Mouse (Mus musculus) liver, embryonic 11.5 days (tissue): ENCODE results near the gene Pcnt. TPM values are rescaled to one million over a fixed set of nuclear protein-coding genes. Genes with fewer than 3 reads are reported as not detected.

Experiments
- ATAC-seq: fragments of 200-750 bp; cut with Nextera tagmentation; replicated peaks from 2 replicates; pipeline ENCODE4 v1.8.0; 2017; ENCODE audit warnings: moderate number of reproducible peaks, mild to moderate bottlenecking, moderate TSS enrichment, moderate library complexity; ENCODE audit not compliant: low FRiP score
- DNase-seq: peaks from one replicate; pipeline ENCODE4 v3.0.0-alpha.2; 2017; ENCODE audit warnings: low spot score
- H3K27ac ChIP-seq: fragments of 300-500 bp; sonication (generic); 2 replicates; pipeline ENCODE4 v1.5.1; 2014; ENCODE audit warnings: mild to moderate bottlenecking, low read depth, low read length, control low read depth
- H3K27me3 ChIP-seq: fragments of 300-500 bp; sonication (generic); replicated peaks from 2 replicates; pipeline ENCODE4 v1.6.1; 2014; ENCODE audit warnings: low read length, mixed read lengths; ENCODE audit not compliant: control insufficient read depth, insufficient read depth
- H3K36me3 ChIP-seq: fragments of 300-500 bp; sonication (generic); 2 replicates; pipeline ENCODE4 v1.6.1; 2014; ENCODE audit warnings: mild to moderate bottlenecking, low read length, moderate library complexity, mixed read lengths; ENCODE audit not compliant: control insufficient read depth, insufficient read depth
- H3K4me1 ChIP-seq: fragments of 300-500 bp; sonication (generic); replicated peaks from 2 replicates; pipeline ENCODE4 v1.6.1; 2014; ENCODE audit warnings: low read length, mixed read lengths; ENCODE audit not compliant: control insufficient read depth, insufficient read depth
- H3K4me2 ChIP-seq: fragments of 300-500 bp; sonication (generic); 2 replicates; pipeline ENCODE4 v1.6.1; 2014; ENCODE audit warnings: mild to moderate bottlenecking, control low read depth, moderate library complexity
- H3K4me3 ChIP-seq: fragments of 300-500 bp; sonication (generic); 2 replicates; pipeline ENCODE4 v1.5.1; 2014; ENCODE audit warnings: low read depth, low read length, control low read depth
- H3K9ac ChIP-seq: fragments of 300-500 bp; sonication (generic); 2 replicates; pipeline ENCODE4 v1.6.1; 2014; ENCODE audit warnings: low read depth, low read length, control low read depth
- H3K9me3 ChIP-seq: fragments of 300-500 bp; sonication (generic); 2 replicates; pipeline ENCODE4 v1.6.1; 2016; ENCODE audit warnings: low read length, inconsistent platforms, mixed read lengths; ENCODE audit not compliant: control insufficient read depth
- WGBS: fragments of 180-500 bp; shearing (Covaris S2); extraction: QIAGEN DNeasy Blood & Tissue Kit; methylation state at CpG from one replicate; pipeline ENCODE4 v1.1.7; 2014; 5-methylcytosine and 5-hydroxymethylcytosine counted together
- polyA plus RNA-seq: library from polyadenylated mRNA; unstranded; fragments of >200 nt; fragmentation: Nextera tagmentation; extraction: Ambion mirVana; gene quantifications from 2 replicates; pipeline ENCODE4 v1.2.1, GENCODE M21; 2014

The Pcnt gene
- 17.9 and 27.6 TPM in 2 replicates for polyA plus RNA-seq

DNA sequence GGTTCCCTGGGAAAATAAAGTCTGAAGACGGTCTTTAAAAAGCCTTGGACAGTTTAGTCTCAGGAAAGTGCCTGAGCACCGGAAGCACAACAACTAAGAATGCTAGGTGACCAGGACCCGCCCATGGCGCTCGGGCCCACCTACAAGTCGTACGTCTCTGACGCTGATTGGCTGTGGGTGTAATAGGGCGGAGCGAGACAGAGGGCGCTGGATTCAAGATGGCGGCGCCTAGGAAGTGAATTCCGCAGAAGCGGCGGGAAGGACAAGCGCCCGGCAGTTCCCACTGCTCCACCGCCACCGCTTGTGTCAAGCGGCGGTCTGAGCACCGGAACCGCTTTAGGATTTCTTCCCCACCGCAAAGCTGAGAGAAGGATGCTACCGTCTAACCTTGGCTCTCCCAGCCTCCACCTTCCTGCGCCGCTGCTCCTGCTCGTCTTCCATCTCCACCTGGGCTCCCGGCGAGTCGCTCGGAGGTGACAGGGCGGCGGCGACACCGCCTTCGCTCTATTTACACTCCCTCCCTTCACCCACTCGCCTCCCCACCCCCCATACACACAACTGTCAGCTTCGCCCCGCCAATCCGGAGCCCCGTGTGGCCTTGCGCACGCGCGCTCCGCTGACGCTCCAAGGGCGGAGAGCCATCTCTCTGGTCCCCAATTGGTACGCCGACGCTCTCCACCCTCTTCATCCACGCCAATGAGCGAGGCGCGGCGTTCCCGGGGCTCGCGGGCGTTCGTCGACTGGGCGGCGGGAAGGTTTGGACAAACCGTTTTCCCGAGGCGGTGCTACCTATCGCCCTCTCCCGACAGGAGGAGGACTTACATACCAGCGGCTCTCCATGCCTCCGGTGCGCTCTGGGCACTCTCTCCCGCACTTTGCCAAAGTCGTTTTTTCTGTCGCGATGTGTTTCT lies at the start of gene Pcnt:
Pcnt (minus strand) TSS at position 609 of the 911 bp plus-strand sequence.
- under 1% methylated on average over 78 of the region's 78 CpGs for whole genome bisulfite sequencing
- peaks cover 32% of the 10 kb centered on the region for H3K4me1 ChIP-seq

DNA sequence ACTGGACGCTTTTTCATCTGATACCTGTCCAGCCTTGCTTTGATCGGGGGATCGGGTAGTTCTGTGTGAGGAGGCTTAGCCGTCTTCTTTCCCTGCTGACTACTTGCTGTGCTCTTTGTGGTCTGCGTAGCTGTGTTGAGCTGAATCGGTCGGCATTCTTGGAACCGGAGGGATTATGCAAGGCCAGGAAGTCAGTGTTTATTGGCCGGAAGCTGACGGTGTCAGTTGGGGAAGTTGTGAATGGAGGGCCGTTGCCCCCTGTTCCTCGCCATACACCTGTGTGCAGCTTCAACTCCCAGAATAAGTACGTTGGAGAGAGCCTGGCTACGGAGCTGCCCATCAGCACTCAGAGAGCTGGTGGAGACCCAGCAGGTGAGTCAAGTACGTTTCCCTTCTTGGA lies 46.6 kb upstream of the Pcnt start:
- 80% methylated on average over 15 of the region's 15 CpGs for WGBS
- no peak for DNase-seq
- H3K36me3 ChIP-seq, result peaks cover 57% of the 10 kb centered on the region
- no peaks in the 10 kb centered on the region for H3K27me3 ChIP-seq
- H3K4me3 ChIP-seq, result no peak overlapping the region
- H3K9me3 ChIP-seq, result no peaks in the 10 kb centered on the region
- H3K27ac ChIP-seq, result no peak overlapping the region; the same call in 1 of the 2 replicates
- peaks cover 14% of the 10 kb centered on the region for H3K4me1 ChIP-seq
- H3K9ac ChIP-seq, result no peak overlapping the region
- H3K4me2 ChIP-seq, result no peak overlapping the region
- ATAC-seq, result no peak

More for the DNA sequence above, at the start of gene Pcnt:
- peaks cover 12% of the 10 kb centered on the region for H3K36me3 ChIP-seq
- DNase-seq, result peak; percentile 92
- H3K27me3 ChIP-seq, result no peaks in the 10 kb centered on the region
- peak within 1 kb of the TSS; percentile 88 for H3K4me2 ChIP-seq
- peak within 1 kb of the TSS; percentile 95 for H3K9ac ChIP-seq
- H3K9me3 ChIP-seq, result no peaks in the 10 kb centered on the region
- ATAC-seq, result peak; percentile 97
- H3K4me3 ChIP-seq, result peak within 1 kb of the TSS; percentile 92
- peak within 1 kb of the TSS; percentile 99 for H3K27ac ChIP-seq

DNA sequence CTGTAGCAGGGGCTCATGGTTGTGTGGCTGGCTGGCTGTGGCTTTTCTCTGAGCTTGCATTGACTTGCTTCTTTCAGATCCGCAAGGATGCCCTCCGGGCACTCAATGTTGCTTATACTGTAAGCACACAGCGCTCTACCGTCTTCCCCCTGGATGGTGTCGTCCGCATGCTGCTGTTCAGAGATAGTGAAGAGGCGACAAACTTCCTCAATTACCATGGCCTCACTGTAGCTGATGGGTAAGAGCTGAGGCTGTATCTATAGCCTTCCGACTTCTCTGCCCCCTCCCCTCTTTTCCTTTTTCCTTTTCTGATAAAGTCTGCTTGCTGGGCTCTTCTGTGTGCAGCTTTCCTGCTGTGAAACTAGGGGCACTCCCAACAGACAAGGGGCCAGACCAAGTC lies 45.7 kb upstream of the Pcnt start:
- DNase-seq (no peak), ATAC-seq (peak; percentile 91)
- Histone ChIP-seq H3K27ac (peak overlapping the region; percentile 65), H3K4me3 (no peak overlapping the region), H3K9me3 (no peaks in the 10 kb centered on the region), H3K4me1 (peaks cover 14% of the 10 kb centered on the region), H3K9ac (no peak overlapping the region; the same call in 1 of the 2 replicates), H3K27me3 (no peaks in the 10 kb centered on the region), H3K4me2 (peak overlapping the region; percentile 38; the same call in 1 of the 2 replicates), H3K36me3 (peaks cover 51% of the 10 kb centered on the region)
- 37% methylated on average over 8 of the region's 8 CpGs for WGBS

DNA sequence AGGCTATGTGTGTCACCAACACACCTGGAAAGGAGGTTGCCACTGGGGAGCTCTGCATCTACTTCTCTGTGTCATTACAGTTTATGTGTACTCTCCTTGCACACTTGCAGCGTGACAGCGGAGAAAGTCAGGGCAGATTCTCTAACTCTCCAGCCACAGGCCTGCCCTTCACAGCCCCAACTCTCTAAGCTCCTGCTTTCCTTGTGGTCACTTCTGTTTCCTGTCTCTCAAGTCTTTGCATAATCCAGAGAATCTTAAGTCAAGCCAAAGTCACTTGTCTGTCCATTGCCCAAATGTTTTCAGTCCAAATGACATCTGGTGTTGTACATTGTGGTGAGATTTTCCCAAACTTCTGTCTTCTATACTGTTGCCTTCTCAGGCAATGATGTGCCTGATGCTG lies 43.7 kb upstream of the Pcnt start:
- ATAC-seq, result no peak
- 73% methylated on average over 2 of the region's 2 CpGs for WGBS
- peaks cover 58% of the 10 kb centered on the region for H3K36me3 ChIP-seq
- H3K4me3 ChIP-seq, result no peak overlapping the region
- no peaks in the 10 kb centered on the region for H3K9me3 ChIP-seq
- peak overlapping the region; percentile 4; the same call in 1 of the 2 replicates for H3K27ac ChIP-seq
- DNase-seq, result no peak
- peaks cover 14% of the 10 kb centered on the region for H3K4me1 ChIP-seq
- no peak overlapping the region for H3K9ac ChIP-seq
- no peaks in the 10 kb centered on the region for H3K27me3 ChIP-seq
- no peak overlapping the region for H3K4me2 ChIP-seq

DNA sequence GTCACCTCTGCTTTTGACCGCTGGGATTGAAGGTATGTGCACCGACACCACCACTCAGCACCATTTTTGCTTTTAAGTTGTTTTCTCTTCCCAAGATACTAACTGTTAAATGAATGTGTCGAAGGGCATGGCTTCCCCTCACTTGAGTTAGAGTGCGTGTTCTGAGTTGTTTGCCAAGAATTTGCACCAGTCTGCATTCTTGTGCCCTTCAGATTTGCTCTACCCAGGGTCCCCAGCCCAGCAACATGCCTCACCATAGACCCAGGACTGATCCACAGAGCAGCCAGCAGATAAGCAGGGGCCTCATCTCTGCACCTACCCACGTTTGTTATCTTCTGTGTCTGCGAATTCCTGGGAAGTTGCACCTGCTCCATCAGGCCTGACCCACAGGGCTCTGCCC lies 38.9 kb upstream of the Pcnt start:
- H3K27me3 ChIP-seq, result no peaks in the 10 kb centered on the region
- H3K36me3 ChIP-seq, result peaks cover 56% of the 10 kb centered on the region
- H3K4me3 ChIP-seq, result no peak overlapping the region
- H3K27ac ChIP-seq, result no peak overlapping the region
- H3K4me1 ChIP-seq, result no peaks in the 10 kb centered on the region
- H3K9me3 ChIP-seq, result no peaks in the 10 kb centered on the region
- ATAC-seq, result no peak
- H3K4me2 ChIP-seq, result no peak overlapping the region
- 79% methylated on average over 6 of the region's 6 CpGs for WGBS
- no peak for DNase-seq
- H3K9ac ChIP-seq, result no peak overlapping the region

DNA sequence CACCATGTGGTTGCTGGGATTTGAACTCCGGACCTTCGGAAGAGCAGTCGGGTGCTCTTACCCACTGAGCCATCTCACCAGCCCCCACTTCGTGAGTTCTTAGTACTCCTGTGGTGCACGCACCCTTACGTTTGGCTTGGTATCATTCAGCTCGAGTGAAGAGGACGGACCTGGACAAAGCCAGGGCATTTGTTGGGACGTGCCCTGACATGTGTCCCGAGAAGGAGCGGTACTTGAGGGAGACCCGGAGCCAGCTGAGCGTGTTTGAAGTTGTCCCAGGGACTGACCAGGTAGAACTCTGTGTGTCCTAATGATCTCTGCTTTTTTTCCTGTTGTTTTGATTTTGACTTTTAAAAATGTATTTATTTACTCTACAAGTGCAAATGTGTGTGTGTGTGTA lies 38.3 kb upstream of the Pcnt start:
- Histone ChIP-seq H3K4me3 (no peak overlapping the region), H3K27ac (no peak overlapping the region), H3K4me1 (no peaks in the 10 kb centered on the region), H3K36me3 (peaks cover 54% of the 10 kb centered on the region), H3K9ac (no peak overlapping the region), H3K9me3 (no peaks in the 10 kb centered on the region), H3K27me3 (no peaks in the 10 kb centered on the region), H3K4me2 (no peak overlapping the region)
- no peak for DNase-seq
- no peak for ATAC-seq
- 89% methylated on average over 13 of the region's 13 CpGs for WGBS

DNA sequence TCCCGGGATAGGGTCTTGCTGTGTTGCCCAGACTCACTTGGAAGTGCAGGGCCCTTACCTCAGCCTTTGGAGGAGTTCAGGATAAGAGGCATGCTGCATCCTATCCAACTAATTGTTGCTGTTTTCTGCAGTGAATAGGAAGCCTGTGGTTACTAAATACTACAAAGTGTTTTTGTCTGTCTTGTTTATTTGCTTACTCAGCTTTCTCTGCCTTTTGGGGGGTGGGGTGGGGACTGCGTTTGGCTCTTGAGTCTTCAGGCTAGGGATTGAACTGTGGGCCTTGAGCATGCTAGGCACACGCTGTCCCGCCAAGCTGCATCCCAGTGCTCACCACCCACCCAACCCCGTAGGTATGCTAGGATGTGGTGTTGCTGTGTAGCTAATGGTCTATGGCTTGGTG lies 31.2 kb upstream of the Pcnt start:
- H3K36me3 ChIP-seq, result peaks cover 48% of the 10 kb centered on the region
- ATAC-seq (no peak), DNase-seq (no peak)
- no peaks in the 10 kb centered on the region for H3K27me3 ChIP-seq
- H3K9ac ChIP-seq, result no peak overlapping the region
- no peak overlapping the region for H3K4me2 ChIP-seq
- WGBS, result 83% methylated on average over 5 of the region's 5 CpGs
- H3K9me3 ChIP-seq, result no peaks in the 10 kb centered on the region
- no peak overlapping the region for H3K27ac ChIP-seq
- no peak overlapping the region for H3K4me3 ChIP-seq
- H3K4me1 ChIP-seq, result peaks cover 3% of the 10 kb centered on the region; the same call in 1 of the 2 replicates

DNA sequence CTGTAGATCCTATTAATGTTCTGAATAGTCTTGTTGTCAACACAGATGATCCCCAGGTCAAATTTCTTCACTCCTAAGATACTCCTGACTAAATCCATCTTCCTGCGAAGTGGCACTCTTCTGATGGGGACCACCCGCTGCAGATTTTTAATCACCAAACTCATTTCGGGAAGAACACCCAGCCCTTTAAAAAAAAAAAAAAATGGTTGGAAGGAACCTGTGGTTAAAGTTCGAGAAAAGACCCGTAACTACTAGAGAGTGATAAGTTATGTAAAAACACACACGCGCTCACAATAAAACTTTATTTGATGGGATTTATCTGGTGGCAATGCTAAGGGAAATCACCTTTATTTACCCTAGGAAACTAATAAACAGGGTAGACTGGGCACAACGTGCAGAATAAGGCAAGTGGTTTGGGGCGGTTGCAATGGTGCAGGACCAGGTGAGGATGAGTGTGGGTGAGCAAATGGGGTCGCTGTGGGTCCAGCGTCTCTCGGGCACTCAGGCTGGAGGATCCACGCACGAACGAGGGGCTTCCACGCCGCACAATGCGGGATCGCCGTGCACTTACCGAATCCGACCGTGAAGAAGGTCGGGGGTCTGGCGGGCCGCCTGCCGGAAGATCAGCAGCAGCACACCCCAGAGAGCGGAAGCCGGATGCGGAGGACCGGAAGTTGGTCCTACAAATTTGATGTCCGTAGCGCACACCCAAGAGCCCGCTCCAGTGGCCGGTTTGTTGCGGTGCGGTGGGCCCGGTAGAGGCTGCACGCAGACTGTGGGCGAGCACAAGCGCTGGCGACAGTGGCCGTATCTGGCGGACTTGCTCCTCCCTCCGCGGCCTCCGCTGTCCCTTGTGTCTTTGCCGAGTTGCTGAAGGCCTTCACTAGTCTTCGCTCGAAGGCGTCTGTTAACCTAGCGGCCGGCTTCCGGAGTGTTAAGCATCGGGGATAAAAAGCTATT lies 25.9 kb upstream of the Pcnt start, which contains the start of the genes Mcm3ap and Ybey:
Mcm3ap (plus strand) TSS at position 725 of the 960 bp plus-strand sequence.
Ybey (minus strand) TSS at position 912 of the 960 bp plus-strand sequence.
- peak within 1 kb of the TSS; percentile 90 for H3K9ac ChIP-seq
- H3K4me1 ChIP-seq, result peaks cover 3% of the 10 kb centered on the region
- peak; percentile 96 for ATAC-seq
- peaks cover 29% of the 10 kb centered on the region for H3K36me3 ChIP-seq
- H3K4me3 ChIP-seq, result peak within 1 kb of the TSS; percentile 75
- H3K27me3 ChIP-seq, result no peaks in the 10 kb centered on the region
- H3K9me3 ChIP-seq, result no peaks in the 10 kb centered on the region
- peak within 1 kb of the TSS; percentile 81 for H3K27ac ChIP-seq
- 2% methylated on average over 53 of the region's 55 CpGs for WGBS
- DNase-seq, result peak; percentile 96
- H3K4me2 ChIP-seq, result peak within 1 kb of the TSS; percentile 81
